Mouse (Mus musculus) limb, embryonic 11.5 days (tissue): ENCODE measurements at regions not wholly inside any gene's neighbourhood (a gene's known extent, or its start where the extent isn't known, plus 50 kb on each side); places are given as distances from the start of the nearest gene placed in this dataset.

Experiments
- ATAC-seq: fragments of 200-750 bp; cut with Nextera tagmentation; 2 replicates; pipeline ENCODE4 v1.8.0; 2017; ENCODE audit warnings: low read depth; ENCODE audit not compliant: insufficient number of reproducible peaks, low FRiP score, low TSS enrichment
- DNase-seq: peaks from one replicate; pipeline ENCODE4 v3.0.0-alpha.2; 2015; ENCODE audit warnings: low spot score
- H3K27ac ChIP-seq: fragments of 300-500 bp; sonication (generic); replicated peaks from 2 replicates; pipeline ENCODE4 v1.5.1; 2014; ENCODE audit warnings: low read depth, mild to moderate bottlenecking, low read length
- H3K27me3 ChIP-seq: fragments of 300-500 bp; sonication (generic); 2 replicates; pipeline ENCODE4 v1.6.1; 2014; ENCODE audit warnings: mild to moderate bottlenecking, low read length, mixed read lengths; ENCODE audit not compliant: control insufficient read depth, insufficient read depth
- H3K36me3 ChIP-seq: fragments of 300-500 bp; sonication (generic); 2 replicates; pipeline ENCODE4 v1.6.1; 2014; ENCODE audit warnings: mild to moderate bottlenecking, low read length, moderate library complexity, mixed read lengths; ENCODE audit not compliant: control insufficient read depth, insufficient read depth
- H3K4me1 ChIP-seq: fragments of 300-500 bp; sonication (generic); 2 replicates; pipeline ENCODE4 v1.6.1; 2014; ENCODE audit warnings: low read length, mixed read lengths; ENCODE audit not compliant: control insufficient read depth, insufficient read depth
- H3K4me2 ChIP-seq: fragments of 300-500 bp; sonication (generic); 2 replicates; pipeline ENCODE4 v1.6.1; 2014; ENCODE audit warnings: low read depth, mild to moderate bottlenecking, moderate library complexity; ENCODE audit not compliant: severe bottlenecking
- H3K4me3 ChIP-seq: fragments of 300-500 bp; sonication (generic); 2 replicates; pipeline ENCODE4 v1.5.1; 2014; ENCODE audit warnings: low read depth, low read length
- H3K9ac ChIP-seq: fragments of 300-500 bp; sonication (generic); 2 replicates; pipeline ENCODE4 v1.6.1; 2014; ENCODE audit warnings: mild to moderate bottlenecking, low read length
- H3K9me3 ChIP-seq: fragments of 300-500 bp; sonication (generic); 2 replicates; pipeline ENCODE4 v1.6.1; 2016; ENCODE audit warnings: low read length; ENCODE audit not compliant: control insufficient read depth
- WGBS: fragments of 180-500 bp; shearing (Covaris S2); extraction: QIAGEN DNeasy Blood & Tissue Kit; methylation state at CpG from one replicate; pipeline ENCODE4 v1.1.7; 2014; 5-methylcytosine and 5-hydroxymethylcytosine counted together

- 10% methylated on average over 14 of the region's 14 CpGs for WGBS
- peak; percentile 43 for DNase-seq
- ATAC-seq, result no peak
- Histone ChIP-seq H3K9ac (no peak overlapping the region), H3K27ac (no peak overlapping the region), H3K4me2 (no peak overlapping the region; the same call in 1 of the 2 replicates), H3K9me3 (no peaks in the 10 kb centered on the region), H3K4me3 (no peak overlapping the region), H3K36me3 (no peaks in the 10 kb centered on the region), H3K4me1 (peaks cover 2% of the 10 kb centered on the region; the same call in 1 of the 2 replicates), H3K27me3 (no peaks in the 10 kb centered on the region)
Observed at GRCm38 (mm10) chr19:23507256-23507851, 59.1 kb upstream of the Mamdc2 start.
